Mouse (Mus musculus): ENCODE data around the gene Pou2f2.

GRCm38 (mm10) chr7:25067338-25067737 is 112.2 kb downstream of the Pou2f2 start:
- TF ChIP-seq POLR2A (IDR thresholded peaks at IDR 0.05; ENCODE audit: extremely low read depth, insufficient read depth, low read length) (no peak), CTCF (IDR thresholded peaks at IDR 0.05; ENCODE audit: low read depth, low read length) (no peak)

All from liver, adult 2 months (tissue).